In the genomic region with DNA sequence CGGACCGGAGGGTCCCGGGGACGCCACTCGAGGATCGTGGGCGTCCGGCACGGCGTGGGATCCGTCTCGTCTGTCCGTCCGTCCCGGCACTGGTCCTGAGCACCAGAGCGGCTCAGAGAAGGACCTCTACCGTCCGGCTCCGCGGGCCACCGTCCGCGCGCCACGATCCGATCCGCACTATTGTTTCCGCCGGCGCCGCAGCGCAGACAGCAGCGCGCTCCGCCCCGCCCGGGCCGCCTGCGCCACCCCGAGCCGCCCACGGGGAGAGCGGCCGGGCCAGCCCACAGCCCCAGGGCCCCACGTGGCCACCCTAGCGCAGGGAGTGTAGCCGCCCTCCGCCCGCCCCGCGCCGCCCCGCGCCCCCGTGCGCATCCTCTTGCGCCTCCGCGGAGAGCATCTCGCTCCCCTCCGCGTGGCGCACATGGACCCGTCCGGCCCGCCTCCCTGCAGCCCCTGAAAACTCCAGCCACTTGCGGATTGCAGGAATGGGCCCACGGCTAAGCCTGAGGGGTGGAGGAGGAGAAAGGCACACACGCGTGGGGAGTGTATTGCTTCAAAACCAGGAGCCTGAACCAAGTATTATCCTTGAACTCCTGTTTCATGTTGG, we compare ENCODE assay signal across 8 mouse cellular contexts. TPM values are rescaled to one million over a fixed set of nuclear protein-coding genes. Genes with fewer than 3 reads are reported as not detected.
DNase-seq lines count a peak whose midpoint lies in the region; ATAC-seq lines count a peak whose summit lies in the region.

A gene (minus strand): TSS at position 231 of the 607 bp plus-strand sequence.

- DNase-seq in cerebellum, postnatal 4 days (ENCODE audit: low spot score in 2 of 2), result peak; percentile 53 to 80
- peak; percentile 71 to 78 for DNase-seq in gastrocnemius, adult 8-10 months (ENCODE audit: low spot score in 2 of 2)
- DNase-seq in induced T-regulatory cell, adult 2 months (ENCODE audit: low read depth), result peak; percentile 94
- DNase-seq in left cerebral cortex, postnatal 10 days (ENCODE audit: extremely low spot score in 1 of 2, low spot score in 2 of 2), result peak; percentile 67 to 94
- DNase-seq in right cerebral cortex, postnatal 10 days (ENCODE audit: low spot score in 2 of 2), result peak; percentile 85 to 86
- DNase-seq in urinary bladder, postnatal 14 days (ENCODE audit: low spot score), result peak; percentile 87

- ATAC-seq in activated CD4-positive, CD25-positive, alpha-beta regulatory T cell, adult 4 months, result peak; percentile 72
- peak; percentile 62 for ATAC-seq in megakaryocyte progenitor cell, adult 5-6 weeks (replicated peaks; ENCODE audit: poor library complexity)

- intact Hi-C loops in left cerebral cortex, postnatal 10 days (cut with DNase I), result loop anchor here (5.0 kb wide), 1 partner anchor 124 kb away; no protein-coding TSS in a partner anchor

RNA-seq across cellular contexts. Expression of the gene that starts here (rescaled TPM):
- polyA plus RNA-seq in activated CD4-positive, CD25-positive, alpha-beta regulatory T cell, adult 4 months (2017; shearing (Covaris generic)), result 10 to 100 TPM; 52.1 to 55.1 TPM
- 1 to 10 TPM; 2.4 to 3.6 (median 2.9) TPM for total RNA-seq in gastrocnemius, adult 8-10 months (2022)
- total RNA-seq in left cerebral cortex, postnatal 10 days (2021), result 1 to 10 TPM; 6.4 to 7.3 TPM
- total RNA-seq in megakaryocyte progenitor cell, adult 5-6 weeks (2015), result 50.1 and 52.8 TPM in 2 replicates
- total RNA-seq in megakaryocyte progenitor cell, adult 5-6 weeks (2017), result 41.4 and 56.0 TPM in 2 replicates

Comparison
In these comparisons a context has a peak if more than half of its experiments do, and no peak if none do; other contexts are left out.
1. Peak in every context shown above with its lines: DNase-seq and ATAC-seq.
2. RNA of the gene that starts here (total RNA-seq): 41.4 to 56.0 TPM in megakaryocyte progenitor cell, adult 5-6 weeks; 6.4 to 7.3 TPM in left cerebral cortex, postnatal 10 days and 2.4 to 3.6 TPM in gastrocnemius, adult 8-10 months; every median in the first group is over 4 times any median in the second.